Mouse (Mus musculus) granulocyte monocyte progenitor cell, adult 5-6 weeks (primary cell): ENCODE measurements at regions not wholly inside any gene's neighbourhood (a gene's known extent, or its start where the extent isn't known, plus 50 kb on each side); places are given as distances from the start of the nearest gene placed in this dataset.

Experiments used
- ATAC-seq: replicated peaks from 2 replicates; pipeline ENCODE4 v1.8.0; 2016; ENCODE audit warnings: mild to moderate bottlenecking, moderate TSS enrichment, inconsistent platforms; ENCODE audit not compliant: poor library complexity, severe bottlenecking

GRCm38 (mm10) chr1:43247609-43248008, 50.8 kb upstream of the Fhl2 start:
- no peak for ATAC-seq

- ATAC-seq = no peak
Observed at GRCm38 (mm10) chr1:43250281-43250680, 53.5 kb upstream of the Fhl2 start.

- ATAC-seq = no peak
Observed at GRCm38 (mm10) chr1:43251356-43251755, 54.6 kb upstream of the Fhl2 start.

- ATAC-seq = peak; percentile 87
Observed at GRCm38 (mm10) chr1:43254129-43254528, 57.3 kb upstream of the Fhl2 start.

- no peak for ATAC-seq
Observed at GRCm38 (mm10) chr1:43256078-43256477, 59.3 kb upstream of the Fhl2 start.

GRCm38 (mm10) chr1:43257909-43258308, 61.1 kb upstream of the Fhl2 start:
- no peak for ATAC-seq

- no peak for ATAC-seq
Observed at GRCm38 (mm10) chr1:43259841-43260240, 63.1 kb upstream of the Fhl2 start.

GRCm38 (mm10) chr1:43260491-43260890, 63.7 kb upstream of the Fhl2 start:
- no peak for ATAC-seq

- peak; percentile 94 for ATAC-seq
Observed at GRCm38 (mm10) chr1:43264407-43264889, 67.7 kb upstream of the Fhl2 start.

- ATAC-seq = no peak
Observed at GRCm38 (mm10) chr1:43265699-43266455, 69.1 kb upstream of the Fhl2 start.

- no peak for ATAC-seq
Observed at GRCm38 (mm10) chr1:43269685-43270084, 72.9 kb upstream of the Fhl2 start.

- no peak for ATAC-seq
Observed at GRCm38 (mm10) chr1:43273236-43273868, 76.6 kb upstream of the Fhl2 start.

- no peak for ATAC-seq
Observed at GRCm38 (mm10) chr1:43291736-43292135, 95.0 kb upstream of the Fhl2 start.

- ATAC-seq = no peak
Observed at GRCm38 (mm10) chr1:43292561-43292960, 95.8 kb upstream of the Fhl2 start.

GRCm38 (mm10) chr1:43294221-43295012, 97.6 kb upstream of the Fhl2 start:
- no peak for ATAC-seq

GRCm38 (mm10) chr1:43297579-43297978, 100.8 kb upstream of the Fhl2 start:
- ATAC-seq = no peak

- no peak for ATAC-seq
Observed at GRCm38 (mm10) chr1:43298746-43299145, 102.0 kb upstream of the Fhl2 start.

- ATAC-seq = peak; percentile 60
Observed at GRCm38 (mm10) chr1:43299490-43300302, 102.9 kb upstream of the Fhl2 start.

- no peak for ATAC-seq
Observed at GRCm38 (mm10) chr1:43300676-43301075, 103.9 kb upstream of the Fhl2 start.

GRCm38 (mm10) chr1:43301866-43302571, 105.2 kb upstream of the Fhl2 start:
- ATAC-seq = peak; percentile 54; the same call in 1 of the 2 replicates
